Mouse (Mus musculus) CH12.LX (cell line): ENCODE results near the gene Klk9.

Experiments used
- CHD2 ChIP-seq: IDR thresholded peaks from 2 replicates; pipeline ENCODE4 v1.6.1; 2011; ENCODE audit warnings: low read length, improper control_type of control experiment
- CTCF ChIP-seq, 2 experiments: IDR thresholded peaks in 1 of 2; conservative IDR thresholded peaks in 1 of 2; 2 replicates each; pipeline ENCODE4 v1.5.1; 2011 to 2012; ENCODE audit warnings: low read depth in 2 of 2, low read length in 2 of 2, improper control_type of control experiment in 1 of 2, inconsistent platforms in 1 of 2, mild to moderate bottlenecking in 1 of 2, moderate library complexity in 1 of 2
- EP300 ChIP-seq: IDR thresholded peaks from 2 replicates; pipeline ENCODE4 v1.6.1; 2011; ENCODE audit warnings: low read length, improper control_type of control experiment
- JUN ChIP-seq: IDR thresholded peaks from 2 replicates; pipeline ENCODE4 v1.6.1; 2011; ENCODE audit warnings: low read depth, mild to moderate bottlenecking, low read length, improper control_type of control experiment, moderate library complexity; ENCODE audit not compliant: insufficient read depth
- MAZ ChIP-seq: IDR thresholded peaks from 2 replicates; pipeline ENCODE4 v1.6.1; 2012; ENCODE audit warnings: low read depth, mild to moderate bottlenecking, inconsistent platforms, low read length, improper control_type of control experiment, moderate library complexity
- POLR2A ChIP-seq: IDR thresholded peaks from 2 replicates; pipeline ENCODE4 v1.6.1; 2011; ENCODE audit warnings: low read depth, mild to moderate bottlenecking, improper control_type of control experiment, low read length
- ZKSCAN1 ChIP-seq: IDR thresholded peaks from 2 replicates; pipeline ENCODE4 v1.6.1; 2012; ENCODE audit warnings: low read depth, inconsistent platforms, low read length, improper control_type of control experiment, borderline replicate concordance

GRCm38 (mm10) chr7:43777423-43777822 lies 14.3 kb upstream of the Klk9 start:
- no peak for TF ChIP-seq CTCF (conservative IDR thresholded peaks at IDR 0.05 in 1 of 2, IDR thresholded peaks at IDR 0.05 in 1 of 2; ENCODE audit: low read depth in 2 of 2, low read length in 2 of 2)
- no peak for TF ChIP-seq EP300
- TF ChIP-seq ZKSCAN1: no peak
- TF ChIP-seq CHD2: no peak
- no peak for TF ChIP-seq MAZ
- TF ChIP-seq POLR2A: no peak
- no peak for TF ChIP-seq JUN
